Mouse (Mus musculus): Measurements from ENCODE around the gene Nrxn1. TPM values are rescaled to one million over a fixed set of nuclear protein-coding genes. Genes with fewer than 3 reads are reported as not detected.
A peak's percentile ranks its signal among the peaks of the same experiment; 100 is the strongest.

Gene Nrxn1
- total RNA-seq, 2 experiments from 2014 or later: 718 to 743 TPM

- intact Hi-C loops (cut with DNase I): loop anchor here (10.0 kb wide), 1 partner anchor 87 kb away; no protein-coding TSS in a partner anchor
- DNase-seq (ENCODE audit: extremely low spot score in 1 of 2, low spot score in 2 of 2): no peak
Observed at GRCm38 (mm10) chr17:90997714-90998113, 95.2 kb downstream of the Nrxn1 start.

- intact Hi-C loops (cut with DNase I): loop anchor here (10.0 kb wide), 1 partner anchor 89 kb away; no protein-coding TSS in a partner anchor
- DNase-seq (ENCODE audit: extremely low spot score in 1 of 2, low spot score in 2 of 2): no peak
Observed at GRCm38 (mm10) chr17:90995436-90995835, 97.4 kb downstream of the Nrxn1 start.

GRCm38 (mm10) chr17:90994247-90994646 lies 98.6 kb downstream of the Nrxn1 start:
- intact Hi-C loops (cut with DNase I): loop anchor here (10.0 kb wide), 1 partner anchor 91 kb away; no protein-coding TSS in a partner anchor
- DNase-seq (ENCODE audit: extremely low spot score in 1 of 2, low spot score in 2 of 2): no peak

GRCm38 (mm10) chr17:90990747-90991146 lies 102.1 kb downstream of the Nrxn1 start:
- intact Hi-C loops (cut with DNase I): loop anchor here (10.0 kb wide), 1 partner anchor 94 kb away; no protein-coding TSS in a partner anchor

GRCm38 (mm10) chr17:90962904-90963531 lies 129.9 kb downstream of the Nrxn1 start:
- DNase-seq (ENCODE audit: extremely low spot score in 1 of 2, low spot score in 2 of 2): peak in 1 of 2 experiments; percentile 22
- intact Hi-C loops (cut with DNase I): no loop called here

More at GRCm38 (mm10) chr17:90990747-90991146, 102.1 kb downstream of the Nrxn1 start:
- DNase-seq (ENCODE audit: extremely low spot score in 1 of 2, low spot score in 2 of 2): no peak

- no peak for DNase-seq (ENCODE audit: extremely low spot score in 1 of 2, low spot score in 2 of 2)
Observed at GRCm38 (mm10) chr17:90955221-90955620, 137.7 kb downstream of the Nrxn1 start.

GRCm38 (mm10) chr17:90934929-90935328 lies 157.9 kb downstream of the Nrxn1 start:
- intact Hi-C loops (cut with DNase I): no loop called here
- no peak for DNase-seq (ENCODE audit: extremely low spot score in 1 of 2, low spot score in 2 of 2)

More at GRCm38 (mm10) chr17:90955221-90955620, 137.7 kb downstream of the Nrxn1 start:
- intact Hi-C loops (cut with DNase I): no loop called here

GRCm38 (mm10) chr17:90913320-90913719 lies 179.6 kb downstream of the Nrxn1 start:
- intact Hi-C loops (cut with DNase I): no loop called here
- DNase-seq (ENCODE audit: extremely low spot score in 1 of 2, low spot score in 2 of 2): no peak

- intact Hi-C loops (cut with DNase I): no loop called here
- no peak for DNase-seq (ENCODE audit: extremely low spot score in 1 of 2, low spot score in 2 of 2)
Observed at GRCm38 (mm10) chr17:90912746-90913145, 180.1 kb downstream of the Nrxn1 start.

- DNase-seq (ENCODE audit: extremely low spot score in 1 of 2, low spot score in 2 of 2): no peak
- intact Hi-C loops (cut with DNase I): no loop called here
Observed at GRCm38 (mm10) chr17:90912341-90912740, 180.5 kb downstream of the Nrxn1 start.

GRCm38 (mm10) chr17:90906118-90907093 lies 186.5 kb downstream of the Nrxn1 start:
- intact Hi-C loops (cut with DNase I): no loop called here
- DNase-seq (ENCODE audit: extremely low spot score in 1 of 2, low spot score in 2 of 2): no peak

GRCm38 (mm10) chr17:90905143-90905542 lies 187.7 kb downstream of the Nrxn1 start:
- no peak for DNase-seq (ENCODE audit: extremely low spot score in 1 of 2, low spot score in 2 of 2)
- intact Hi-C loops (cut with DNase I): no loop called here

- intact Hi-C loops (cut with DNase I): no loop called here
Observed at GRCm38 (mm10) chr17:90892327-90893259, 200.3 kb downstream of the Nrxn1 start.

GRCm38 (mm10) chr17:90891711-90892110 lies 201.2 kb downstream of the Nrxn1 start:
- intact Hi-C loops (cut with DNase I): no loop called here
- no peak for DNase-seq (ENCODE audit: extremely low spot score in 1 of 2, low spot score in 2 of 2)

More at GRCm38 (mm10) chr17:90892327-90893259, 200.3 kb downstream of the Nrxn1 start:
- peak; percentile 28 to 84 for DNase-seq (ENCODE audit: extremely low spot score in 1 of 2, low spot score in 2 of 2)

- intact Hi-C loops (cut with DNase I): no loop called here
- DNase-seq (ENCODE audit: extremely low spot score in 1 of 2, low spot score in 2 of 2): no peak
Observed at GRCm38 (mm10) chr17:90857225-90857624, 235.6 kb downstream of the Nrxn1 start.

- intact Hi-C loops (cut with DNase I): no loop called here
- DNase-seq (ENCODE audit: extremely low spot score in 1 of 2, low spot score in 2 of 2): no peak
Observed at GRCm38 (mm10) chr17:90843876-90844275, 249.0 kb downstream of the Nrxn1 start.

GRCm38 (mm10) chr17:90843072-90843611 lies 249.7 kb downstream of the Nrxn1 start:
- no peak for DNase-seq (ENCODE audit: extremely low spot score in 1 of 2, low spot score in 2 of 2)
- intact Hi-C loops (cut with DNase I): no loop called here

- no peak for DNase-seq (ENCODE audit: extremely low spot score in 1 of 2, low spot score in 2 of 2)
- intact Hi-C loops (cut with DNase I): no loop called here
Observed at GRCm38 (mm10) chr17:90837022-90837414, 255.9 kb downstream of the Nrxn1 start.

Measured in left cerebral cortex, postnatal 10 days (tissue).